Mouse (Mus musculus) testis, adult 2 months (tissue): Measurements from ENCODE around the gene Eif2ak3.

Source experiments
- CTCF ChIP-seq: fragments of 200-500 bp; IDR thresholded peaks from 2 replicates; pipeline ENCODE4 v1.5.1; 2012; ENCODE audit warnings: low read depth, mild to moderate bottlenecking, inconsistent platforms, low read length, moderate library complexity; ENCODE audit not compliant: control insufficient read depth, insufficient read depth, insufficient replicate concordance
- POLR2A ChIP-seq: fragments of 200-500 bp; IDR thresholded peaks from 2 replicates; pipeline ENCODE4 v1.6.1; 2012; ENCODE audit warnings: low read depth, mild to moderate bottlenecking, inconsistent platforms, low read length, moderate library complexity; ENCODE audit not compliant: control insufficient read depth

DNA sequence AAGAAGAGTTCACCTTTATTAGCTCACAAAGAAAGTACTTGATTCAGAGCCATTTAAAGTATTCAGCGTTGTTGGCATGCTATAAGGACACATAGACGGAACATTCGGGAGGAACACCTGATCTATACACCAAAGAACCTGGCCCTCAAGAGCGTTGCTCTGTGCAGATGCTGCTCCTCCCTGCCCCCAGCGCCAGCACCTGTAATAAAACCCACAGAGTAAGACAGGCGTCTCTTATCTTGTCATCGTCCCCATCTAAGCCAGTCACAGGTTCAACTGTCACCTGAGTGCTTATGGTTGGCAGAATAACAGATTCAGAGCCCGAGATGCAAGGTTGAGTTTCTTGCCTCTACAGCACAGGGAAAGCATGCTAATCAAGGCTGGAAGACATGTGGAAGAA is 28.8 kb upstream of the Eif2ak3 start:
- TF ChIP-seq POLR2A (no peak), CTCF (no peak)
